Mouse (Mus musculus) retina, adult 2 months (tissue): ENCODE data around the gene Olfr1115.
"Not testable (repeated sequence)": the region's sequence is repeated elsewhere in the genome, so short reads cannot be mapped to it uniquely, and the experiment has no call there.

Experiments
- DNase-seq: peaks from one replicate; pipeline ENCODE4 v3.0.0-alpha.2; 2012; ENCODE audit warnings: low read depth, low spot score

Gene Olfr1115

GRCm38 (mm10) chr2:87247713-87248112 lies at the start of gene Olfr1115:
Gene Olfr1115 (plus strand): TSS chr2:87248013.
- no peak for DNase-seq

- DNase-seq = no peak
These were observed 39.1 kb upstream of the Olfr1115 start, which contains the start of gene Olfr1113 for GRCm38 (mm10) chr2:87208670-87209069. Gene Olfr1113 (plus strand): TSS chr2:87208970.

- DNase-seq = no peak
These were observed 19.4 kb downstream of the Olfr1115 start, which contains the start of gene Olfr1116 for GRCm38 (mm10) chr2:87267234-87267633. Gene Olfr1116 (plus strand): TSS chr2:87267534.

- DNase-seq = not testable (repeated sequence)
These were observed 46.2 kb downstream of the Olfr1115 start for GRCm38 (mm10) chr2:87293977-87294376.
